Mouse (Mus musculus): Measurements from ENCODE around the gene Slc25a18. TPM values are rescaled to one million over a fixed set of nuclear protein-coding genes. Genes with fewer than 3 reads are reported as not detected.
A peak's percentile ranks its signal among the peaks of the same experiment; 100 is the strongest.
"Not testable (repeated sequence)": the region's sequence is repeated elsewhere in the genome, so short reads cannot be mapped to it uniquely, and the experiment has no call there.

Slc25a18 gene
- polyA plus RNA-seq, 1 experiment from 2014 or later, result 0.56 TPM

DNA sequence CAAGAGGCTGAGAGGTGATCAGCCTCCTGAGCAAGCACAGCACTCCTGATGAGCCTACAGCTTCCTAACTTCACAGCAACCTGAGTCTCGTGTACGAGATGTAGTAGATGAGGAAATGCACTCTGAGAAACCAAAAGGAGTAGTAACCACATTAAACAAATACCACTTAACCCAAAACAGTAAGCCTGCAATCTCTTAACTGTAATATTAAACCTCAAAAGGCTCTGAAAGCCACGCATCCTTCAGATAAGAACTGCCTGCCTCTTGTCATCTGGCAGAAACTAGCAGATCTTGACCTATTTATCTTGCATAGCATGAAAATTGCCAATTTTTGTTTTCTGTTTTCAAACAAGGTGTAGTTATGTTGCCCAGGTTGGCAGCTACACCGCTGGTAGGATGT lies 25.5 kb downstream of the Slc25a18 start:
- Histone ChIP-seq H3K36me3 (peaks cover 96% of the 10 kb centered on the region), H3K9me3 (no peaks in the 10 kb centered on the region), H3K4me2 (no peak overlapping the region), H3K27ac (no peak overlapping the region), H3K4me3 (no peak overlapping the region), H3K9ac (no peak overlapping the region), H3K4me1 (no peaks in the 10 kb centered on the region), H3K27me3 (no peaks in the 10 kb centered on the region)
- no peak for ATAC-seq (ENCODE audit: insufficient number of reproducible peaks, low FRiP score, low TSS enrichment, low read depth)
- 87% methylated on average over 4 of the region's 4 CpGs for WGBS

GRCm38 (mm10) chr6:120799581-120800041 lies 26.2 kb downstream of the Slc25a18 start:
- Histone ChIP-seq H3K4me2 (no peak overlapping the region), H3K4me1 (no peaks in the 10 kb centered on the region), H3K9ac (no peak overlapping the region), H3K4me3 (no peak overlapping the region), H3K27me3 (no peaks in the 10 kb centered on the region), H3K9me3 (no peaks in the 10 kb centered on the region), H3K36me3 (peaks cover 96% of the 10 kb centered on the region), H3K27ac (0 out of 2 replicates have a peak overlapping the region, but pooled peaks have one; percentile 40)
- 76% methylated on average over 4 of the region's 4 CpGs for WGBS
- ATAC-seq (ENCODE audit: insufficient number of reproducible peaks, low FRiP score, low TSS enrichment, low read depth), result no peak

- Histone ChIP-seq H3K4me1 (no peaks in the 10 kb centered on the region), H3K9me3 (no peaks in the 10 kb centered on the region), H3K36me3 (peaks cover 81% of the 10 kb centered on the region), H3K9ac (no peak overlapping the region), H3K27ac (no peak overlapping the region), H3K4me2 (no peak overlapping the region), H3K27me3 (no peaks in the 10 kb centered on the region), H3K4me3 (no peak overlapping the region)
- WGBS, result 83% methylated on average over 5 of the region's 5 CpGs
- ATAC-seq (ENCODE audit: insufficient number of reproducible peaks, low FRiP score, low TSS enrichment, low read depth), result no peak
These were observed 33.8 kb downstream of the Slc25a18 start for GRCm38 (mm10) chr6:120806999-120807737.

DNA sequence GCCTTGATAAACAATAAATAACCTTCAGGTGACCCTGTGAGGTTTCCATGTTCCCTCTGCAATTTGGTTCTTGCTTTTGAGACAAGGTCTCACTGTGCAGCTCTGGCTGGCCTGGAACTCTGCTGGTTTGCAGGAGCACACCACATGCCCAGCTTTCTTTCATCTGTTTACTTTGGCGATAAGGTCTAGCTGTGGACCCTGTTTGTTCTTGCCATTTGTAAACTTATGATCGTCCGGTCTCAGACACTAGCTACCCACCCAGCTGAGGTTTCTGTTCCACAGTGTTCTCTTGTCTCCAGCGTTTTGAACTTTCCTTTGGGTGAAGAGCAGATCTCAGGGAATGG lies 34.3 kb downstream of the Slc25a18 start:
- WGBS, result 93% methylated on average over 4 of the region's 4 CpGs
- H3K9me3 ChIP-seq, result no peaks in the 10 kb centered on the region
- no peaks in the 10 kb centered on the region for H3K4me1 ChIP-seq
- no peak overlapping the region for H3K9ac ChIP-seq
- H3K4me3 ChIP-seq, result no peak overlapping the region
- no peak for ATAC-seq (ENCODE audit: insufficient number of reproducible peaks, low FRiP score, low TSS enrichment, low read depth)
- H3K4me2 ChIP-seq, result no peak overlapping the region
- H3K36me3 ChIP-seq, result peaks cover 75% of the 10 kb centered on the region
- H3K27me3 ChIP-seq, result no peaks in the 10 kb centered on the region
- no peak overlapping the region for H3K27ac ChIP-seq

DNA sequence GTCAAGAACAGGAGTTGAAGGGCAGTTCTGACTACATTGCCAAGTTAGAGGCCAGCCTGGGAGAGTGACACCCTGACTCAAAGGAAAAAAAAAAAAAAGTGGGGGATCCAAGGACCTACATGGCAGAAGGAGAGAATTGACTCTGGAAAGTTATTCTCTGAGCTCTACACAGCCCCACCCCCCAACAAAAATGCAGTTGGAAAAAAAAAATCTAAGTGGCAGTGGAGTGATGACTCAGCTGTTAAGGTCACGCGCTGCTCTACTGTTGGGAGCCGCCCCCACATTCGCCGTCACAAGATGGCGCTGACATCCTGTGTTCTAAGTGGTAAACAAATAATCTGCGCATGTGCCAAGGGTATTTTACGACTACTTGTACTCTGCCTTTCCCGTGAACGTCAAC lies 38.6 kb downstream of the Slc25a18 start:
- not testable (repeated sequence) for H3K27me3 ChIP-seq; H3K4me2 ChIP-seq; H3K4me3 ChIP-seq; ATAC-seq (ENCODE audit: insufficient number of reproducible peaks, low FRiP score, low TSS enrichment, low read depth); H3K4me1 ChIP-seq; H3K27ac ChIP-seq; H3K9ac ChIP-seq; H3K9me3 ChIP-seq
- peaks cover 37% of the 10 kb centered on the region for H3K36me3 ChIP-seq
- WGBS, result 97% methylated on average over 10 of the region's 10 CpGs

DNA sequence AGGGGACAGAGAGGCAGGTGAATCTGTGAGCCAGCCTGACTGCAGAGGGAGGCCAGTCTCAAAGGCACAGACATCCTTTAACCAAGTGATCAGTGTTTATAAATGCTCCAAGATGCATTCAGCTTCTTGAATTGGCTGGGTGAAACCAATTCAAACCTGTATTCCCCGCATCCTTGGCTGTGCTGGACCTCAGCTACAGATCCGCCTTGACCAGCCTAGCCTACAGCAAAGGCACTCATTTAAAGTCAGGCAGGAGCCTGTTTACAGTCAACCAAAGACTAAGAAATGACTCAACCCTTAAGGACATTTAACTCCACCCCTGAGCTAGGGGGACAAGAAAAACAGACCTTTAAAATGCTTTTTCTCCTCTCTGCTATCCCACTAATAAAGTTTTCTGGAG lies 45.9 kb downstream of the Slc25a18 start:
- Histone ChIP-seq H3K4me2 (no peak overlapping the region), H3K9ac (no peak overlapping the region), H3K9me3 (no peaks in the 10 kb centered on the region), H3K4me3 (no peak overlapping the region), H3K36me3 (peaks cover 22% of the 10 kb centered on the region), H3K27me3 (no peaks in the 10 kb centered on the region), H3K27ac (no peak overlapping the region), H3K4me1 (peaks cover 10% of the 10 kb centered on the region; the same call in 1 of the 2 replicates)
- 97% methylated on average over 2 of the region's 2 CpGs for WGBS
- no peak for ATAC-seq (ENCODE audit: insufficient number of reproducible peaks, low FRiP score, low TSS enrichment, low read depth)

DNA sequence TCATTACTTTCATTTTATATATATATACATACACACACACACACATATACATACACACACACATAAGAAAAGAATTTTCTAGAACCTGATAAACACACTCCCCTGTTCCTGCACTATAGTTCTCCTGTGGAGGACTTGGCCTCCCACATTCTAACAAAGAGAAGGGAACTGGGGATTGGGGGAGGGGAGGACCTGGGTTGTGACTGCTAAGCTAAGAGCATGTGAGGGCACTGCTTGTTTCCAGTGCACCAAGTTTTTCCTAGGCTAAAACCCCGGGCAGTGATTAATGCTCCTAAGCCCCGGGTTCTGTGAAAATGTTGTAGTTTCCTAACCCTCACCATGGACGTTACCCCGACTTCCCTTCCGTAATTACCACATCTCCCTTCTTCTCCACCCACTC lies 46.8 kb downstream of the Slc25a18 start:
- H3K9me3 ChIP-seq, result no peaks in the 10 kb centered on the region
- no peak overlapping the region for H3K9ac ChIP-seq
- no peak overlapping the region for H3K4me3 ChIP-seq
- H3K27ac ChIP-seq, result no peak overlapping the region
- peaks cover 22% of the 10 kb centered on the region for H3K36me3 ChIP-seq
- no peak for ATAC-seq (ENCODE audit: insufficient number of reproducible peaks, low FRiP score, low TSS enrichment, low read depth)
- peaks cover 10% of the 10 kb centered on the region; the same call in 1 of the 2 replicates for H3K4me1 ChIP-seq
- 81% methylated on average over 5 of the region's 5 CpGs for WGBS
- no peaks in the 10 kb centered on the region for H3K27me3 ChIP-seq
- 0 out of 2 replicates have a peak overlapping the region, but pooled peaks have one; percentile 15 for H3K4me2 ChIP-seq

DNA sequence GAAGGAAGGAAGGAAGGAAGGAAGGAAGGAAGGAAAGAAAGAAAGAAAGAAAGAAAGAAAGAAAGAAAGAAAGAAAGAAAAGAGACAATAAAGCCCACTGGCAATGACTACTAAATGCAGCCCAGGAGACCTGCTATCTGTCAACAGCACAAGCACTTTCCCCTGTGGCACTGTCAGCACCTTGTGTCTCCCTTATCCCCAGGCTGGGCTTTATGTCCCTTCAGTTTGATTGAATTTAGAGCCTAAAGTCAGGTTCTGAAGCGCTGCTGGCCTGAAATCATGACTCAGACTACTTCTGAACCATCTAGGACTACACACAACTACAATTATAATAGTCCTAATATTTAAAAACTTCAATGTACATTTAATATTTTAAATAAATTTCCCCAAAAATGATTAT lies 47.6 kb downstream of the Slc25a18 start:
- H3K4me1 ChIP-seq, result peaks cover 10% of the 10 kb centered on the region; the same call in 1 of the 2 replicates
- peaks cover 22% of the 10 kb centered on the region for H3K36me3 ChIP-seq
- no peak for ATAC-seq (ENCODE audit: insufficient number of reproducible peaks, low FRiP score, low TSS enrichment, low read depth)
- no peak overlapping the region for H3K4me2 ChIP-seq
- H3K27ac ChIP-seq, result no peak overlapping the region
- H3K9ac ChIP-seq, result no peak overlapping the region
- H3K4me3 ChIP-seq, result no peak overlapping the region; the same call in 1 of the 2 replicates
- no peaks in the 10 kb centered on the region for H3K27me3 ChIP-seq
- H3K9me3 ChIP-seq, result no peaks in the 10 kb centered on the region
- 75% methylated on average over 1 of the region's 1 CpGs for WGBS

DNA sequence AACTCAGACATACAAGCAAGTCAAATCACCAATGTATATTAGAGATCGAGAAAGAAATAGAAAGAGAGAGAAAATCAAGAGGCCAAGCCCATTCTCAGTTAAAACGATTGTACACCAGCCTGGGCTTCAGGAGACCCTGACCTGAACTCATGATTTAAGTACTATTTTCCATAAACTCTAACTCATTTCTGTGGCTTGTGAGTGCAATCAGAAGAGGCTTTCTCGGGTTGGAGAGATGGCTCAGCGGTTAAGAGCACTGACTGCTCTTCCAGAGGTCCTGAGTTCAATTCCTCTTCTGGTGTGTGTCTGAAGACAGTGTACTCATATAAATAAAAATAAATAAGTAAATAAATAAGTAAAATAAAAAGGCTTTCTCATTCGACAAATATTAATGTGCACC lies 48.3 kb downstream of the Slc25a18 start:
- WGBS, result 51% methylated on average over 5 of the region's 5 CpGs

DNA sequence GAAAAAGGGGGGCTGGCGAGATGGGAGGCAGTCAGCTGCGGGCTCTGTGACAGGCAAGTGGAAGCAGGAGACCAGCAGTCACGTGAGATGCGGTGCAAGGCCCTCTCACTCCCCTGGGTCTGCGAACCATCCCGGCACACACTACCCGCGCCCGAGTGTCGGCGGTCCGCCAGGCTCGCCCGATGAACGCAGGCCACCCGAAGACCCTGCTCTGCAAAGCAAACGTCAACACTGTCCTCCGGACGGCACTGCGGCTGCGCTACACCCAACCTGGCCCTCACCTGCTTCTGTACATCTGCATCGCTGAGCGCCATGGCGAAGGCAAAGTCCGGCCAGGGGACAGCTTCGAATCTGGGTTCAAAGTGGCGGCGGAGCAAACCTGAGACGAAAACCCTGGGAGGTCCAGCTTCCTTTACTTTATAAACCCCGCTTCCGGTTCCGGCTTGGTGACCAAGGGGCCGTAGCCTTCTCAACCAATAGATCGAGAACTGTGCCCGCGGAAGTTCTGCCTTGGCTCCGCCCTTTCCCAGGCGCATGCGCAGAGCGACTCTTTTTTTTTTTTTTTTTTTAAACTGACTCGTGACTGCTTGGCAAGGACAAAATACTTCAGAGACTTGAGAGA lies 49.0 kb downstream of the Slc25a18 start, which contains the start of gene Atp6v1e1:
Atp6v1e1 (minus strand) TSS at position 487 of the 622 bp plus-strand sequence.
- no peaks in the 10 kb centered on the region for H3K27me3 ChIP-seq
- no peaks in the 10 kb centered on the region for H3K9me3 ChIP-seq
- H3K4me3 ChIP-seq, result peak within 1 kb of the TSS; percentile 94
- peak; percentile 93 for ATAC-seq (ENCODE audit: insufficient number of reproducible peaks, low FRiP score, low TSS enrichment, low read depth)
- peak within 1 kb of the TSS; percentile 94 for H3K27ac ChIP-seq
- H3K4me2 ChIP-seq, result peak within 1 kb of the TSS; percentile 51
- peak within 1 kb of the TSS; percentile 85 for H3K9ac ChIP-seq
- H3K36me3 ChIP-seq, result peaks cover 19% of the 10 kb centered on the region
- peaks cover 10% of the 10 kb centered on the region; the same call in 1 of the 2 replicates for H3K4me1 ChIP-seq
- under 1% methylated on average over 41 of the region's 41 CpGs for WGBS

More for the DNA sequence above, 48.3 kb downstream of the Slc25a18 start:
- H3K27me3 ChIP-seq, result no peaks in the 10 kb centered on the region
- H3K27ac ChIP-seq, result peak overlapping the region; percentile 94; the same call in 1 of the 2 replicates
- H3K4me1 ChIP-seq, result peaks cover 10% of the 10 kb centered on the region; the same call in 1 of the 2 replicates
- peaks cover 22% of the 10 kb centered on the region for H3K36me3 ChIP-seq
- no peaks in the 10 kb centered on the region for H3K9me3 ChIP-seq
- H3K4me2 ChIP-seq, result peak overlapping the region; percentile 51
- no peak for ATAC-seq (ENCODE audit: insufficient number of reproducible peaks, low FRiP score, low TSS enrichment, low read depth)
- peak overlapping the region; percentile 85 for H3K9ac ChIP-seq
- H3K4me3 ChIP-seq, result peak overlapping the region; percentile 94

DNA sequence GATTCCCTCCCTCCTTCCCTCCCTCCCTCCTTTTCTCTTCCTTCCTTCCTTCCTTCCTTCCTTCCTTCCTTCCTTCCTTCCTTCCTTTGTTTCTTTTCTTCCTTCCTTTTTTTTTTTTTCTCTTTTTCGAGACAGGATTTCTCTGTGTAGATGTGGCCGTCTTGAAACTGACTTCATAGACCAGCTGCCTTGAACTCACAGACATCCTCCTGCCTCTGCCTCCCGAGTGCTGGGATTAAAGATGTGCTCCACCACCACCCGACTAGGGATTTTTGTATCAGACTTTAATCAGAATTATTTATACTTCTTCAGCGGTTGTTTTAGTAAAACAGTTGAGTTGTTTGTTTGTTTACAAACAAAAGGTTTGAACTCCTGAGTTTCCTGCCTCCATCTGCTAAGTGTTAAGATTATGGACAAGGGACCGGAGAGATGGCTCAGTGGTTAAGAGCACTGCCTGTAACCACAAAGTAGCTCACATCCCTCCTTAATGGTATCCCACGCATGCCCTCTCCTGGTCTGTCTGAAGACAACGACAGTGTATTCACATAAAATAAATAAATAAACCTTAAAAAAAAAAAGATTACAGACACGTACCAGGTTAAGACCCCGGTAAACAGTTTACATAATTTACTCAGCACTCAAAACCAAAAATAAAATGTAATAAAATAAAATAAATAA lies 49.7 kb downstream of the Slc25a18 start:
- H3K27ac ChIP-seq, result peak overlapping the region; percentile 94; the same call in 1 of the 2 replicates
- H3K4me3 ChIP-seq, result peak overlapping the region; percentile 94
- H3K27me3 ChIP-seq, result no peaks in the 10 kb centered on the region
- 0 out of 2 replicates have a peak overlapping the region, but pooled peaks have one; percentile 30 for H3K4me2 ChIP-seq
- no peaks in the 10 kb centered on the region for H3K9me3 ChIP-seq
- H3K9ac ChIP-seq, result no peak overlapping the region
- H3K36me3 ChIP-seq, result peaks cover 13% of the 10 kb centered on the region
- WGBS, result 71% methylated on average over 10 of the region's 10 CpGs
- ATAC-seq (ENCODE audit: insufficient number of reproducible peaks, low FRiP score, low TSS enrichment, low read depth), result no peak
- H3K4me1 ChIP-seq, result peaks cover 10% of the 10 kb centered on the region; the same call in 1 of the 2 replicates

Data from limb, embryonic 15.5 days (tissue).